Mouse (Mus musculus) megakaryocyte, embryonic 14.5 days (primary cell): Measurements from ENCODE around the gene Zfp324.

Experiments
- FLI1 ChIP-seq: IDR thresholded peaks from 2 replicates; pipeline ENCODE4 v1.6.1; 2012; ENCODE audit warnings: low read length, inconsistent platforms, mixed read lengths
- GATA1 ChIP-seq: IDR thresholded peaks from 3 replicates; pipeline ENCODE4 v1.6.1; 2012; ENCODE audit warnings: mixed read lengths, low read length, inconsistent platforms, borderline replicate concordance

GRCm38 (mm10) chr7:12949032-12949871 lies 16.4 kb upstream of the Zfp324 start:
- TF ChIP-seq GATA1 (no peak), FLI1 (no peak)
